Mouse (Mus musculus): Measurements from ENCODE around the gene Tmem19. TPM values are rescaled to one million over a fixed set of nuclear protein-coding genes. Genes with fewer than 3 reads are reported as not detected.
"Not testable (repeated sequence)": the region's sequence is repeated elsewhere in the genome, so short reads cannot be mapped to it uniquely, and the experiment has no call there.

The Tmem19 gene
- polyA plus RNA-seq, 1 experiment from 2014 or later = 22.3 TPM

DNA sequence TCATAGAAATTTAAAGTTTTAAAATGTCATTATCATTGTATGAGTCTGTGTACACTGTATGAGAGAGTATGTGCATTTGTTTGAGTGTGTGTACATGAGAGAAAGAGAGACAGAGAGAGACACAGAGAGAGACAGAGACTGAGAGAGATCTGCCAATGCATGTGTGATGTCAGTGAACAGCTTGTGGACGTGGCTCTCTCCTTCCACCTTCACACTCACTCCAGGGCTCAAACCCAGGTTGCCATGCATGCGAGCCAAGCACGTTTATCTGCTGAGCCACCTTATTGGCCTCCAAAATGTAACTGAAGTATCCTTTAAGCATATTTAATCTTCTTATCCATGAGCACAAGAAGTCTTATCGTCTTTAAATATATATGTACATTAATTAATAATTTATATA, 25.4 kb downstream of the Tmem19 start:
- WGBS (ENCODE audit: insufficient replicate concordance) = 71% methylated on average over 4 of the region's 4 CpGs
- no peaks in the 10 kb centered on the region for H3K4me1 ChIP-seq (ENCODE audit: control insufficient read depth, insufficient read depth, low read length)

DNA sequence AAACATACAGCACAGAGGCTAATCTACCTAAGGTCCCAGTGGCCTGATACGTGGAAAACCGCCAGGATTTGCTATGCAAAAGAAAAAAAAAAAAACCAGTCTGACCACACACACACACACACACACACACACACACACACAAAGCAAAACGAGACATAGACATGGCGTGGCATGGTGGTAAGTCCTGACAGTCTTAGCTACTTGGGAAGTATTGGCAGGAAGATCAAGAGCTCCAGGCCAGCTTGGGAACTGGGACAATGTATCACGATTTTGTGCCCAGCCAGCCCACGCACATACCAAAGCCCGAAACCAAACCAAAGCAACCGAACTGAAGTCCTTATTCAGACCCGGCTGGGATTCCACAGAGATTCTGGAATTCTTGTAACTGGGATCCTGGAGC, 28.8 kb downstream of the Tmem19 start:
- WGBS (ENCODE audit: insufficient replicate concordance) = 75% methylated on average over 9 of the region's 9 CpGs
- no peak overlapping the region for H3K4me3 ChIP-seq (ENCODE audit: low read depth, low read length)

More for the DNA sequence above, 25.4 kb downstream of the Tmem19 start:
- Histone ChIP-seq H3K27ac (ENCODE audit: low read depth, low read length) (no peak overlapping the region), H3K9me3 (replicated peaks; ENCODE audit: control insufficient read depth, low read length) (no peaks in the 10 kb centered on the region), H3K27me3 (ENCODE audit: control insufficient read depth, insufficient read depth, low read length) (no peaks in the 10 kb centered on the region), H3K4me3 (ENCODE audit: low read depth, low read length) (no peak overlapping the region), H3K36me3 (ENCODE audit: control insufficient read depth, insufficient read depth, low read length) (no peaks in the 10 kb centered on the region), H3K9ac (ENCODE audit: low read depth, low read length) (no peak overlapping the region), H3K4me2 (no peak overlapping the region)
- ATAC-seq (replicated peaks; ENCODE audit: insufficient number of reproducible peaks, low FRiP score, low TSS enrichment) = no peak

DNA sequence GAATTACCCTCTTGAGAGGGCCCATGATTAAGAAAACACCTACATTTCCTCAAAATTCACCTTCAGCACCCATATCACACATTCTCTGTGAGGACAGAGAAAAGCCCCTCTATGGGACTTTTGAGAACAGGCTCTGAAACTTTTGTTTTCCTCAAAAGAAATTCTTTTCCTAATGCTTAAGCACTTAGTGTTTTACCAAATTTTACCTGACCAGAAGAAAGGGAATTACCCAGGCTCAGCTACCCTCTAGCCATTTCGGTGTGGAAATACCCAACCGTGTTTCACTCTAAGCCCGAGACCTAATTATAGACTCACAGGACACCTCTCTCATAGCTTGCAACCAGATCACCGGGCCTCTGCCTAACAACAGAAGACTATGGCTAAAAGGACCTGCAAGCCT, 29.3 kb downstream of the Tmem19 start:
- Histone ChIP-seq H3K9ac (ENCODE audit: low read depth, low read length) (no peak overlapping the region), H3K27me3 (ENCODE audit: control insufficient read depth, insufficient read depth, low read length) (no peaks in the 10 kb centered on the region), H3K4me2 (no peak overlapping the region), H3K27ac (ENCODE audit: low read depth, low read length) (no peak overlapping the region), H3K9me3 (replicated peaks; ENCODE audit: control insufficient read depth, low read length) (no peaks in the 10 kb centered on the region), H3K4me3 (ENCODE audit: low read depth, low read length) (no peak overlapping the region), H3K36me3 (ENCODE audit: control insufficient read depth, insufficient read depth, low read length) (no peaks in the 10 kb centered on the region), H3K4me1 (ENCODE audit: control insufficient read depth, insufficient read depth, low read length) (no peaks in the 10 kb centered on the region)
- no peak for ATAC-seq (replicated peaks; ENCODE audit: insufficient number of reproducible peaks, low FRiP score, low TSS enrichment)
- WGBS (ENCODE audit: insufficient replicate concordance) = 54% methylated on average over 4 of the region's 4 CpGs

More for the DNA sequence above, 28.8 kb downstream of the Tmem19 start:
- no peaks in the 10 kb centered on the region for H3K36me3 ChIP-seq (ENCODE audit: control insufficient read depth, insufficient read depth, low read length)
- H3K9ac ChIP-seq (ENCODE audit: low read depth, low read length) = no peak overlapping the region
- H3K27ac ChIP-seq (ENCODE audit: low read depth, low read length) = no peak overlapping the region
- H3K27me3 ChIP-seq (ENCODE audit: control insufficient read depth, insufficient read depth, low read length) = no peaks in the 10 kb centered on the region
- no peak overlapping the region for H3K4me2 ChIP-seq
- ATAC-seq (replicated peaks; ENCODE audit: insufficient number of reproducible peaks, low FRiP score, low TSS enrichment) = no peak
- no peaks in the 10 kb centered on the region for H3K4me1 ChIP-seq (ENCODE audit: control insufficient read depth, insufficient read depth, low read length)
- H3K9me3 ChIP-seq (replicated peaks; ENCODE audit: control insufficient read depth, low read length) = no peaks in the 10 kb centered on the region

DNA sequence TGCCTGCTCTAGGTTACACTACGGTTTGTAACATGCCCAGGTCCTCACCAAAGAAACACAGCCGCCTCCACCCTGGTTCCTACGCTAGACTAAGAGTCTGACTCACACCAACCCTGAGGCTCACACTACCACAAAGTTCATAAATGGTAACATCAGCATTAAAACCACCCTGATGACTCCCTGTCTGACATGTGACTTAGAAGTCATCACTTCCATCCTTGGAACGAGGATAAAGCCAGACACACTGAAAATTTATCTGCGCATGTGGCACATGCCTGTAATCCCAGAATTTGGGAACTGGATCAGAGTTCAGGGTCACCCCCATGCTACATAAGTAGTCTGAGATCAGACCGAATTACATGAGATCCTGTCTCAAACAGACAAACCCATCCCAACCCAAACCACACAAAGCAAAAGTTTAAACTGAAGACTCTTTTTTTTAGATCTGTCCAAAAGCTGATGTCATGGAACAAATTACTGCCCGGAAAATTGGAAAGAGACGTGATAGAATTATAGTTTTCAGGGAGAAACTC, 29.8 kb downstream of the Tmem19 start:
- 78% methylated on average over 8 of the region's 8 CpGs for WGBS (ENCODE audit: insufficient replicate concordance)
- Histone ChIP-seq H3K4me3 (ENCODE audit: low read depth, low read length) (no peak overlapping the region), H3K4me1 (ENCODE audit: control insufficient read depth, insufficient read depth, low read length) (no peaks in the 10 kb centered on the region), H3K27ac (ENCODE audit: low read depth, low read length) (no peak overlapping the region), H3K36me3 (ENCODE audit: control insufficient read depth, insufficient read depth, low read length) (no peaks in the 10 kb centered on the region), H3K4me2 (no peak overlapping the region), H3K27me3 (ENCODE audit: control insufficient read depth, insufficient read depth, low read length) (no peaks in the 10 kb centered on the region), H3K9me3 (replicated peaks; ENCODE audit: control insufficient read depth, low read length) (no peaks in the 10 kb centered on the region), H3K9ac (ENCODE audit: low read depth, low read length) (no peak overlapping the region)
- no peak for ATAC-seq (replicated peaks; ENCODE audit: insufficient number of reproducible peaks, low FRiP score, low TSS enrichment)

DNA sequence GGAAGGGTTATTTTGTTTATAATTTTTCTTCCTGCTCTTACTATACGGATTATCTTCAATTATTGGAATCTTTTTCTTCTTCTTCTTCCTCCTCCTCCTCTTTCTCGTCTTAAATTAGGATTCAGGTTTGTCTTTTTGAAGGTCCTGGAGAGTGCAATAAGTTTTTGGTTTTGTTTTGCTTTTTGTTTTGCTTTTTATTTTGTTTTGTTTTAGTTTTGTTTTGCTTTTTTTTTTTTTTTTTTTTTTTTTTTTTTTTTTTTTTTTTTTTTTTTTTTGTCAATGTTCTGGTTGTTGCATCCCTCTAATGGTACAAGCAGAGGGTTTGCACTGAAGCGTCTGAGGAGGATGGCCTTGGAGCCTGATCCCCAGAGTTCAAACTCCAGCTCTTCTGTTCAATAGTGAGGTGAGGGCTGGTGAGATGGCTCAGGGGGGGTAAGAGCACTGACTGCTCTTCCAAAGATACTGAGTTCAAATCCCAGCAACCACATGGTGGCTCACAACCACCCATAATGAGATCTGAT, 33.2 kb downstream of the Tmem19 start:
- no peak overlapping the region for H3K4me2 ChIP-seq
- no peak overlapping the region for H3K27ac ChIP-seq (ENCODE audit: low read depth, low read length)
- 82% methylated on average over 3 of the region's 3 CpGs for WGBS (ENCODE audit: insufficient replicate concordance)
- H3K36me3 ChIP-seq (ENCODE audit: control insufficient read depth, insufficient read depth, low read length) = no peaks in the 10 kb centered on the region
- no peaks in the 10 kb centered on the region for H3K27me3 ChIP-seq (ENCODE audit: control insufficient read depth, insufficient read depth, low read length)
- no peak for ATAC-seq (replicated peaks; ENCODE audit: insufficient number of reproducible peaks, low FRiP score, low TSS enrichment)
- no peak overlapping the region for H3K9ac ChIP-seq (ENCODE audit: low read depth, low read length)
- H3K4me1 ChIP-seq (ENCODE audit: control insufficient read depth, insufficient read depth, low read length) = no peaks in the 10 kb centered on the region
- no peak overlapping the region for H3K4me3 ChIP-seq (ENCODE audit: low read depth, low read length)
- no peaks in the 10 kb centered on the region for H3K9me3 ChIP-seq (replicated peaks; ENCODE audit: control insufficient read depth, low read length)

DNA sequence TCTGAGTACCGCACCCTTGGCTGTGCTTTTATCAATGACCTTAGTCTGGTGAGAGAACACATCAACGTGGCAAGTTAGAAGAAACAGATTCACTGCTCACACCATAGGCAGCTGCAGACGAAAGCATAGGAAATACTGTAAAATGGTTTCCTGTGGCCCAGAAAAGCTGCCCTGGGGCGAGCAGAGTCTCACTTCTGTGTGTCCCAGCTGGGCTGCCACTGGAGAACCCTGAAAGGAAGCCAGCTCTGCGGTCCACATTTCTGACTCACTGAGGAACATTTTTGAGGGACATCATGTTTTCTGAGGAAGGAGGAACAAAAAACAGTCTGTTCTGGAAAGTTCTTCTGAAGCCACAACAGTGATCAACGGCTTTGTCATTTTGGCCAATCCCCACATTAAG, 33.8 kb downstream of the Tmem19 start:
- H3K4me1 ChIP-seq (ENCODE audit: control insufficient read depth, insufficient read depth, low read length) = no peaks in the 10 kb centered on the region
- H3K4me2 ChIP-seq = no peak overlapping the region
- no peak overlapping the region for H3K4me3 ChIP-seq (ENCODE audit: low read depth, low read length)
- no peaks in the 10 kb centered on the region for H3K36me3 ChIP-seq (ENCODE audit: control insufficient read depth, insufficient read depth, low read length)
- ATAC-seq (replicated peaks; ENCODE audit: insufficient number of reproducible peaks, low FRiP score, low TSS enrichment) = no peak
- H3K9ac ChIP-seq (ENCODE audit: low read depth, low read length) = no peak overlapping the region
- WGBS (ENCODE audit: insufficient replicate concordance) = 65% methylated on average over 6 of the region's 6 CpGs
- no peaks in the 10 kb centered on the region for H3K27me3 ChIP-seq (ENCODE audit: control insufficient read depth, insufficient read depth, low read length)
- H3K27ac ChIP-seq (ENCODE audit: low read depth, low read length) = no peak overlapping the region
- no peaks in the 10 kb centered on the region for H3K9me3 ChIP-seq (replicated peaks; ENCODE audit: control insufficient read depth, low read length)

DNA sequence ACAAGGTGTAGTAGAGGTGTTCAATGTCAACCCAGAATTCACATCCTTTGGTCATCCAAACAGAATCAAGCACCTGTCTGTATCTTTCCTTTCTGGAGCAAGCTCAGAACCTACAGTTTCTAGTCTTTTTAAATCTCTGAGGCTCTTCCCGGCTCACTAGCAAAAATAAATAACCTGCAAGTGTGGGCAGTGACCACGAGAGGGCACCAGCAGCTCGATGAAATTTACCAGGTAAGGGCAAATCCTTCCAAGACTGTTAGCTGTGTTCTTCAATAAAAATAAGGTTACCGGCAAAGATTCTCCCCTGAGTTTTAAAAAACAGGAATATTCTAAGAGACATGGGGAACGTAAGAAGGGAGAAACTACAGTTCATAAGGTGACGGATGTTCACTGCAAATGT, 39.0 kb downstream of the Tmem19 start:
- ATAC-seq (replicated peaks; ENCODE audit: insufficient number of reproducible peaks, low FRiP score, low TSS enrichment) = no peak
- no peak overlapping the region for H3K4me2 ChIP-seq
- no peaks in the 10 kb centered on the region for H3K36me3 ChIP-seq (ENCODE audit: control insufficient read depth, insufficient read depth, low read length)
- no peaks in the 10 kb centered on the region for H3K4me1 ChIP-seq (ENCODE audit: control insufficient read depth, insufficient read depth, low read length)
- no peak overlapping the region for H3K27ac ChIP-seq (ENCODE audit: low read depth, low read length)
- 7% methylated on average over 6 of the region's 6 CpGs for WGBS (ENCODE audit: insufficient replicate concordance)
- H3K9ac ChIP-seq (ENCODE audit: low read depth, low read length) = no peak overlapping the region
- no peak overlapping the region for H3K4me3 ChIP-seq (ENCODE audit: low read depth, low read length)
- no peaks in the 10 kb centered on the region for H3K9me3 ChIP-seq (replicated peaks; ENCODE audit: control insufficient read depth, low read length)
- H3K27me3 ChIP-seq (ENCODE audit: control insufficient read depth, insufficient read depth, low read length) = no peaks in the 10 kb centered on the region

DNA sequence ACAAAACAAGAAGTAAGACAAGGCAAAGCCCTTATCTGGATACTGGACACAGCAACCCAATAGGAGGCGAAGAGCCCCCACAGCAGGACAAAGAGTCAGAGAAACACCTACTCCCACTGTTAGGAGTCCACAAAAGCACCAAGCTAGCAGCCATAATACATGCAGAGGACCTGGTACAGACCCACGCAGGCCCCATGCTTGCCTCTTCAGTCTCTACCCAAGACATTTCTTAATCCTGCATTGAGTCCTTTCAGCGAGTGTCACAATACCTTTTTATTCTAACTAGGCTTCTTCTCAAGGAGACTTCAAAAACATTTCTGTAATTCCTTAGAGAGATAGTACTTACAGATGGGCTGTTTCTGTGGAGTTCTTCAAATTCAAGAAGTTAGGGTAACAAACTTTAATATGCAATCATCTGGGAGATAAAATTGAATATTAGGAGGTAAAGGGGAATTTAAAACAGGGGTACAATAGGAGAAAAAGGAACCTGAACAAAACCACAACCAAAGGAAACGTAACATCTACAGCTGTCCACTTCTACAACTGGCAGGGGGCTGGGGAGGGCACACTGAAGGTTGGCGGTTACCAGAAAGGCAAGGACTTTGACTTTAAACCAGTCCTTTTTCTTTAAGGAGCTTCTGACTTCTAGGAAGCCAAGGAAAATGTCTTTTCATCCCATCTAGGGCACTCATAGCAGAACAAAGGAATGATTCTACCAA, 40.8 kb downstream of the Tmem19 start:
- Histone ChIP-seq H3K9me3 (replicated peaks; ENCODE audit: control insufficient read depth, low read length) (no peaks in the 10 kb centered on the region), H3K4me1 (ENCODE audit: control insufficient read depth, insufficient read depth, low read length) (0 out of 2 replicates have a peak, but pooled peaks cover 2% of the 10 kb centered on the region), H3K4me2 (no peak overlapping the region), H3K36me3 (ENCODE audit: control insufficient read depth, insufficient read depth, low read length) (no peaks in the 10 kb centered on the region), H3K27ac (ENCODE audit: low read depth, low read length) (no peak overlapping the region), H3K4me3 (ENCODE audit: low read depth, low read length) (no peak overlapping the region), H3K27me3 (ENCODE audit: control insufficient read depth, insufficient read depth, low read length) (no peaks in the 10 kb centered on the region), H3K9ac (ENCODE audit: low read depth, low read length) (no peak overlapping the region)
- no peak for ATAC-seq (replicated peaks; ENCODE audit: insufficient number of reproducible peaks, low FRiP score, low TSS enrichment)
- WGBS (ENCODE audit: insufficient replicate concordance) = 79% methylated on average over 5 of the region's 5 CpGs

DNA sequence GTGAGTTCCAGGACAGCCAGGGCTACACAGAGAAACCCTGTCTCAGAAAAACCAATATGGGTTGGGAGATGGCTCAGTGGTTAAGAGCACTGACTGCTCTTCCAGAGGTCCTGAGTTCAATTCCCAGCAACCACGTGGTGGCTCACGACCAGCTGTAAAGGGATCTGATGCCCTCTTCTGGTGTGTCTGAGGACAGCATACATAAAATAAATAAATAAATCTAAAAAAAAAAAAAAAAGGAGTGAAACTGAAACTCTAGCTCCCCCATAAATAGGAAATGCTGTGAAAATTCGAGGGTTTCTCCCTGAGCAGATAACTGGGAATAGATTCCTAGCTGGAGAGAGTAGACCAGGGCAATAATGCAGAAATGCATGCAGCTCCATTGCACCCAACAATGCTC, 43.9 kb downstream of the Tmem19 start:
- not testable (repeated sequence) for H3K27ac ChIP-seq (ENCODE audit: low read depth, low read length); H3K9ac ChIP-seq (ENCODE audit: low read depth, low read length); H3K27me3 ChIP-seq (ENCODE audit: control insufficient read depth, insufficient read depth, low read length); ATAC-seq (replicated peaks; ENCODE audit: insufficient number of reproducible peaks, low FRiP score, low TSS enrichment); H3K4me1 ChIP-seq (ENCODE audit: control insufficient read depth, insufficient read depth, low read length); H3K9me3 ChIP-seq (replicated peaks; ENCODE audit: control insufficient read depth, low read length); H3K36me3 ChIP-seq (ENCODE audit: control insufficient read depth, insufficient read depth, low read length); H3K4me2 ChIP-seq; H3K4me3 ChIP-seq (ENCODE audit: low read depth, low read length)
- WGBS (ENCODE audit: insufficient replicate concordance) = 56% methylated on average over 3 of the region's 3 CpGs

All from heart, embryonic 11.5 days (tissue).